Mouse (Mus musculus) left cerebral cortex, adult 9 months (tissue): ENCODE results near the gene Tmem80.

Source experiments
- DNase-seq, 2 experiments: peaks; one replicate each; pipeline ENCODE4 v3.0.0; 2022; ENCODE audit warnings: low spot score in 2 of 2

Gene Tmem80

DNA sequence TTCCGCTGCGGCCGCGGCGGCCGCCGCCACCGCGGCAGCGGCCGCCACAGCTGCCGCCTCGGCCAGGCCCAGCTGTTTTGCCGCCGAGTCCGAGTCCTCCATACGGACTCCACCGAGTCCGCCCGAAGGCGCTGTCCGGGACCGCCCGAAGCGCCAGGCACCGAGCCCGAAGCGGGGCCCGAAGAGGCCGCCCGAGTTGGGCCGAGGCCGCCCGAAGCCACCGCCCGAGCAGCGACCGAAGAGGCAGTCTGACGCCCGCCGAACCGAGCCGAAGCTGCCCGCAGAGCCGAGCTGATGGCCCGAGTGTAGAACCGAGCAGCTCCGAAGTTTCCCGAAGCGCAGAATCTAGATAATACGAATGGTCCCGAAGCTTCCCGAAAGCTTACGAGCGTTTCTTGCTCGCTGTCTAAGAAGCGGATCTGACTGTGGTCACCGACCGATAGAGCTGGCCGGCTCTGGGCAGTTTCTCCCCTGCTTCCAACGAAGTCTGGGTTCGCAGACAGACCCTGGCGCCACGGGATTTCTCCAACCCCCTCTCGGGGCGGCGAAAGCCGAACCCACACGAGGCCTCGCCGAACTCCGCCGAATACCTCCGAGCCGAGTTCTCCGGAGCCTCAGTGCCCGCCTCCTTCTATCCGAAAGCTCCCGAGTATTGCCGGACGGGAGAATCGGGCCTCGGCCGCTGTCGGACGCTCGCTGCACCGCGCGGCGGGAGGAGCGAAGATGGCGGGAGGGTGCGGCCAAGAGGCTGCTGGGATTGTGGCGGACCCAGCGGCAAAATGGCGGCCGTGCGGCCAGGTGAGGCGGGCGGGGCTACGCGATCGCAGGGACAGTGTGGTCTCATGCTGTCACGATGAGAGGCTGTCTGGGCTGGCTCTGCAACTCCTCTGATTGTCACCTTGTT, at the start of gene Tmem80, which contains the start of gene Deaf1:
TSS of gene Tmem80 (plus strand) at position 271 of the 904 bp plus-strand sequence.
TSS of gene Deaf1 (minus strand) at position 222 of the 904 bp plus-strand sequence.
- DNase-seq = peak; percentile 98 to 100

DNA sequence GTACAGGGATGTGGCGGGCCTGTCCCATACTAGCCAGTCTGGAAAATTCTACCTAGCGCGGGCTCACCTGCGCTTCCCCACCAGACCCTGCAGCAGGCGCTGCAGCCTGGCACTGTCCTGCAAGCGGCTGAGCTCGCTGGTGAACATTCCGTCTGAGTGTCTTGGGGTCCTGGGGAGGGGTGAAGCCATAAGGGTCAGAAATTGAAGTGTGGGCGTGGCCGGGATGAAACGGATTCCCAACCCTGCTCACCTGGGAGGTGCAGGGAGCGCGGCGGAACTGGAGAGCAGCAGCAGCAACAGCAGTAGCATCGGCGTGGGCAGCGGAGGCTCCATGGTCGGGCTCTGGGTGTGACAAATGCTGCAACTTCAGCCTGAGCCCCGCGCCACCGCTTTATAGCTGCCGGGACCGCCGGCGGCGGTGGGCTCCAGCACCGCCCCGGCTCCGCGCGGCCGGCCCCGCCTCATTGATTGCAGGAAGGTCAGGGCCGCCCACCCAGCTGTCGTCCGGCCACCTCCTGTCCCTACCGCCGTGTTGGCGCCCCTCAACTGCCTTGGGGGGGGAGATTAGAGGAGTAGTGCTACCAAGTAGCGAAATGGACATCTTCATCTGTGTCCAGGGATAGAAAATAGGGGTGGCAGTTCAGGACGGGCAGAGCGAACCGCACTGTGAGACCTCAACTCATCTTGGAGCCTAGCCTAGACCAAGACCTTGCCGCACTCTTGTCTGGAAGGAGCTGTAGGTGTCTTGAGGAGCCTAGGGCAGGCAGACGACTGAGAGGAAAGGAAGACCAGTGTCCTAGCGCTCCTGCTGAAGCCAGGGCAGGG, 48.6 kb upstream of the Tmem80 start, which contains the start of gene Sct:
TSS of gene Sct (minus strand) at position 368 of the 825 bp plus-strand sequence.
- no peak for DNase-seq

DNA sequence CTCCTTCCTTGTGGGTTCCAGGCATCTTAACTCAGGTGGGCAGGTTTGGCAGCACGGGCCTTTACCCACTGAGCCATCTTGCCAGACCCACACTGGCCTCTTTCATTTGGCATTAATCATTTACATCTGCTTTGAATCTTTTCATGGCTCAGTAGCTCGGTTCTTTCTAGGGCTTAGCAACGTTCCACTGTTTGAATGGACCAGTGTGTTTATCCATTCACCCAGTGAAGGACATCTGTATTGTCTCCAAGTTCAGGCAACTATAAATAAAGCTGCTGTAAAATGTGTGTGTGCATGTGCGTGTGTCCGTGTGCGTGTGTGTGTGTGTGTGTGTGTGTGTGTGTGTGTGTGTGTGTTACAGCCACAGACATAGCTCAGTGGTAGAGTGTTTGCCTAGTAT, 46.1 kb upstream of the Tmem80 start:
- no peak for DNase-seq

DNA sequence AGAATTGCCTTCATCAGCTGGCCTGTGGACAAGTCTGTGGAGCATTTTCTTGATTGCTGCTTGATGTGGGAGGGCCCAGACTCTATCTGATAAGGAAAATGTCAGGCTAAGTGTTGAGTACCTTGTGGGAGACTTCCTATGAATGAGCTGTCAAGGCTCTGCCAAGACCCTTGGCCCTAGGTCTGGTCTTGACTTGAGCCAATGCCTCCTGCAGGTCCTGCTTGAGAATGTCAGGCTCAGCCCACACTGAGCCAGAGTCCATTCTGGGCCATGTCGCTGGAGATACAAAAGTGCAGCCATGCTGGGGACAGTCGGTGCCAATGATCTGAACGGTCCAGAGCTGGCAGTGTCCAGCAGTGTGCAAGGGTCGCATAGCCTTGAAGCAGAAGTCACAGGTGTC, 44.8 kb upstream of the Tmem80 start:
- no peak for DNase-seq

DNA sequence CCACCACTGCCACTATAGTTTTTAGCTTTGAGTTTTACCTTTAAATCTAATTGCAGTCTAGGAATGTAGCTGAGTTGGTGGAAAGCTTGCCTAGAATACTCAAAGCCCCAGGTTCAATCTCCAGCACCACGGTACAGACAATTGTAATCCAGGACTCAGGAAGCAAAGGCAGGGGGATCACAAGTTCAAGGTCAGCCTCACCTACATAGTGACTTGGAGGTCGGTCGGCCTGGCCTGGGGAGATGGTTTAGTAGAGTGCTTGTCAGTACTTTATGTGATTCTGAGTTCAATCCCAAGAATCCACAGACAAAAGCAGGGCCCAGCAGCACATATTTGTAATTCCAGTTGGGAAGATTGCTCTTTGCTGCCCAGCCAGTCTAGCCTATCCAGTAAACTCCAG, 39.5 kb upstream of the Tmem80 start:
- DNase-seq = no peak

DNA sequence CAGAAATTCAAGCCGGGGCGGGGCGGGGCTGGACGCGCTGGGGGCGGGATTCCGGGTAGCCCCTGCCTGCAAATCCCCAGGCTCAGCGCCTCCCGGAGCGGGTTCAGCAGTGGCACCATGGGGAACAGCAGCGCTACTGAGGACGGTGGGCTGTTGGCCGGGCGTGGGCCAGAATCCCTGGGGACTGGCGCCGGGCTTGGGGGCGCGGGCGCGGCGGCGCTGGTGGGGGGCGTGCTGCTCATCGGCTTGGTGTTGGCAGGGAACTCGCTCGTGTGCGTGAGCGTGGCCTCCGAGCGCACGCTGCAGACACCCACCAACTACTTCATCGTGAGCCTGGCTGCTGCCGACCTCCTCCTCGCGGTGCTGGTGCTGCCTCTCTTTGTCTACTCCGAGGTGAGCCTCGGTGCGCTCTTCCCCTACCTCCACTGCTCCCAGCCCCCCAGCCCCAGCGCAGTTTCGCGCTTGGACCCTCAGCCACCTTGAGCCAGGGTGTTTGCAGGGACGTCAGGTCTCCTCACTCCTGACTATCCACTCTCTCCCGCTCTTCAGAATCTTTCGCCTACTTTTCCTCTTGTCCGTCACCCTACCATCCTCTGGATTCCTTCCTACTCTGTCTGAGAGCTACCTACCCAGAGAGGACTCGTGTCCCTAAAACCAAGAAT, 35.5 kb upstream of the Tmem80 start, which contains the start of gene Drd4:
TSS of gene Drd4 (plus strand) at position 86 of the 662 bp plus-strand sequence.
- no peak for DNase-seq

DNA sequence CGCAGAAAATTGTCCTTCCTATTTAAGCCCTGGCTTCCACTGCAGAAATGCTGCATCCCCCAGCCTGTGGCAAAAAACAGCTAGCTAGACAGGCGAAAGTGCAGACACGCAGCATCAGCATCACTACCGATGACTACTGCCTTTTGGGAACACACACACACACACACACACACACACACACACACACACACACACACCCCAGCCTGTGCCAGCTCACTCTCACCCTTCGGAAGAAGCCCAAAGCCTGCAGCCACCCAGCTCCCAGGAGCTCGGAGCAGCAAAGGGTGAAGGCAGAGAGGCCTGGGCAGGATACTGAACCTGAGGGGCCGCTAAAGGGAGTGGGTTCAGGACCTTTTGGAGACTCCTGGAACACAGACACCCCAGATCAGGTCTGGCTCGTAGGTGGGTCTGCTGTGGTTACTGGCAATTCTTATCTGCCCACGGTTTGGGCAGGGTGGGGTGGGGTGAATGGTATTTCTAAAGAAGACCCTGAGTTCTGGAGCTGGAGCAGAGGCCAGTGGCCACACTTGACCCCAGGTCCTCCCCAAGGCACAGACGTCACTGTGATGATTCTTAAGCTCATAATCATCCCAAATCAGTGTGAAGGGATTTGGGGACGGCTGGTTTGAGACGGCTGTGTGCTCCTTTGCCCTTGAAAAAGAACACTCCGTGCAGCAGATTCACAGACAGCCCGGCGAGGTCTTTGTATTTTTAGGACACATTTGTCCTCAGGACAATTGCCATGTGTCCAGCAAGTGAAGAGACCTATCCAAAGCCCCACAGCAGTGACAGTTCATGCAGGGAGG, 34.8 kb upstream of the Tmem80 start:
- no peak for DNase-seq

DNA sequence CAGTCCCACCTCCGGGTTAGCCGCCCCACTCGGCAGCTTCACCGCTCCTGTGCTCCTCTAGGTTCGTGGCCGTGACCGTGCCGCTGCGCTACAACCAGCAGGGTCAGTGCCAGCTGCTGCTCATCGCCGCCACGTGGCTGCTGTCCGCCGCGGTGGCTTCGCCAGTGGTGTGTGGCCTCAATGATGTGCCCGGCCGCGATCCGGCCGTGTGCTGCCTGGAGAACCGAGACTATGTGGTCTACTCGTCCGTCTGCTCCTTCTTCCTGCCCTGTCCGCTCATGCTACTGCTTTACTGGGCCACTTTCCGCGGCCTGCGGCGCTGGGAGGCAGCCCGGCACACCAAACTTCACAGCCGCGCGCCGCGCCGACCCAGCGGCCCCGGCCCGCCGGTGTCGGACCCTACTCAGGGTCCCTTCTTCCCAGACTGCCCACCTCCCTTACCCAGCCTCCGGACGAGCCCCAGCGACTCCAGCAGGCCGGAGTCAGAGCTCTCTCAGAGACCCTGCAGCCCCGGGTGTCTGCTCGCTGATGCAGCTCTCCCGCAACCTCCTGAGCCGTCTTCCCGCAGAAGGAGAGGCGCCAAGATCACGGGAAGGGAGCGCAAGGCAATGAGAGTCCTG, 33.6 kb upstream of the Tmem80 start:
- no peak for DNase-seq

DNA sequence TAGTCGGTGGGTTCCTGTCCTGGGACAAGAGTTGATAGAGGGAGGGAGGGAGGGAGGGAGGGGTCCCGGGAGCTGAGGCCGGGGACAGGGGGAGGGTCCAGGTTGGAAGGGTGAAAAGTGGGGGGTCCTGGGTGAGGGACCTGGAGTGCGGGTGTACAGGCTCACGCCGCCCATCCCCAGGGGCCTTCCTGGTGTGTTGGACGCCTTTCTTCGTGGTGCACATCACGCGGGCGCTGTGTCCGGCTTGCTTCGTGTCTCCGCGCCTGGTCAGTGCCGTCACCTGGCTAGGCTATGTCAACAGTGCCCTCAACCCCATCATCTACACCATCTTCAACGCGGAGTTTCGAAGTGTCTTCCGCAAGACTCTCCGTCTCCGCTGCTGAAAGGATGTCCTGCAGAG, 33.1 kb upstream of the Tmem80 start:
- no peak for DNase-seq

DNA sequence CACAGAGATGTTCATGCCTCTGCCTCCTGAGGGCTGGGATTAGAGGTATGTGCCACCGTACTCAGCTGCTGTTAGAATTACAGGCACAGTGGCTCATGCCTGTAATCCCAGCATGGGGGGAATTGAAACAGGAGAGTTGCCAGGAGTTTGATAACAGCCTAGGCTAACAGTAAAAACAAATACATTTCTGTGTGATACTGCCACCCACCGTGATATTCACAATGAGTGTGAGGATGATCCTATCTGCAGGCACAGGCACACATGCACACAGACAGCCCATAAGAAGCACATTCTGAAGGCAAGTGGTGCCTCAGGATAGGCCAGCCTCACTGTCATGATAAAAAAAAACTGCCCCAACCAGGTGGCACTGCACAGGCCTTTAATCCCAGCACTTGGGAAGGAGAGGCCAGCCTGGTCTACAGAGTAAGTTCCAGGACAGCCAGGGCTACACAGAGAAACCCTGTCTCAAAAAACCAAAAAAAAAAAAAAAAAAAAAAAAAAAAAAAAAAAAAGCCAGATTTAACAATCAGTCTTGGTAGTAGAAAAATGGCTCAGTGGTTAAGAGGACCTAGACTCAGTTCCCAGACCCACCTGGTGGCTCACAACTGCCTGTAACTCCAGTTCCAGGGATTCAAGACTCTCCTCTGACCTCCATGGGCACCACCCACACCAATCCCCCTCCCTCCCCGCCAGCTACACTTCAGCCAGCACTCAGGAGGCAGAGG, 29.5 kb upstream of the Tmem80 start:
- no peak for DNase-seq

DNA sequence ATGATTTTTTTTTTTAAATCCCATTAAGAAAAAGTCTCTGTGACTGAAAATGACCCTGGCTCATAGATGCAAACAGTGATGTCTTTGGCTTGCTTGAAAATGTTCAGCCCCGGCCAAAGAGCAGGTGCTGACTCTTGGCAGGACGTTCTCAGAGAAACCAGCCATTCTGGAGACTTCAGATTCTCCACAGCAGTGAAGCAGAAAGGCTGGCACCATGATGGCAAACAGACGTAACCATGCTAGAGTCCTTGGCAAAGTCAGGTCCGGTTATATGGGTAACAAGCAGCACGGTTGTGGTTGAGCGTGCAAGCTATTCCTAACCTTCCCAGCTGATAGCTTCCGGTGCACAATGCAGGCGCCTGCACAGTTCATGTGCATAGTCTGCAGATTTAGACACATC, 28.4 kb upstream of the Tmem80 start:
- DNase-seq = no peak

DNA sequence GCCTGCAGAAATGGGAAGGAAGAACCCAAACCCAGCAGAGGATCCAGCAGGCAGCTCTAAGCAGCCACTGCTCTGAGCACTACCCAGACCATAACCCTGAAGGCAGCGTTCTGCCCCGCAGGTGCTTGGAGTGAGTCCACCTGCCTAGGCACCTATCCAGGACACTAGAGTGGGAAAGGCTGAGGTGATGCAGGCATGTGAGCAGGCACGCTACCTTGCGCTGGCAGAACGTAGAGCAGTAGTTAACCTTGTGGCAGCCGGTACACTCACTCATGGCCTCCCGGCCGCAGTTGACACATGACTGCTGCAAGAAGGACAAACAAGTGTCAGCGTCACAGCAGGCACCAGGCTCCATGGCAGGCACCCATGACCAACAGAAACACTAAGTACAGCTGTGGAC, 26.2 kb upstream of the Tmem80 start:
- no peak for DNase-seq

DNA sequence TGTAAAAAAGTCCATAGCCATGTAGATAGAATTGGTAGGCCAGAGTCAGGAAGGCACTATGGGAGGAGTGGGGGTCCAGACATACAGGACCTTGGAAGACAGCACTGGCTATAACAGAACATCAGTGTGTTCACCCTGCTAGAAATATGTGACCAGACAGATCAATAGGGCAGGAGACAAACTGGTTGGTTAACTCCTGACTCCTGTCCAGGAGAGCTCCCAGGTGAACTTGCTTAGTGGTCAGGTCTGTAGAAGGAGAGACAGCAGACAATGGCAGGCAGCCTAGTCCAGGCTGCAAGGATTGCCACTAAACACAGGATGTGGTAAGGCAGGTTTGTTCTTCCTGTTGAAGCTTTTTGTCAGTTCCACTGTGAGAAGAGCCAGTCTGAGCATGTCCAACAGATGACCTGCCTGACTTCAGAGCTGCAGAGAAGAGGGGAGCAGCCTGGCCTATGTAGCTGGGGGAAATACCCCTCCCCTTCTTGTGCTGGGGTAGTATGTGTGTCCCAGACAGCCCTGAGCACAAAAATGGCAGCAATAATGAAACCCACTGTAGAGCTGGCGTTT, 24.8 kb upstream of the Tmem80 start:
- DNase-seq = no peak

DNA sequence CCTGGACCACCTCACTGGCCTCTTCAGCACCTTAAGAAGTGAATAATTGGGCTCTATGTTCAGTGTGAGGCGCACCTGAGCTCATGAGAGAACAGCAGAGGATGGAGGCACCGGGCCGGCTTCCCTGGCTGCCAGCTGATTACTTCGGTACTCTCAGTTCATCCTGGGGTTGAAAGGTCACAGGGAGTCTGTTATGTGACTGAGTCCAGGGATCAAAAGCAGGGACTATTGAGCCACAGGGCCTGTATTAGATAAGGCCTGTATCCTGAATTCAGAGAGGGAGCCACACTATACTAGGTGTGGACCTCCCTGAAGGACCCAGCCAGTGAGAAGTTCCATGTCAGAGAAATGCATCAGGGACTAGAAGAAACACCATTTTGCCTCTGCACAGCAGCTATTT, 23.0 kb upstream of the Tmem80 start:
- DNase-seq = no peak

DNA sequence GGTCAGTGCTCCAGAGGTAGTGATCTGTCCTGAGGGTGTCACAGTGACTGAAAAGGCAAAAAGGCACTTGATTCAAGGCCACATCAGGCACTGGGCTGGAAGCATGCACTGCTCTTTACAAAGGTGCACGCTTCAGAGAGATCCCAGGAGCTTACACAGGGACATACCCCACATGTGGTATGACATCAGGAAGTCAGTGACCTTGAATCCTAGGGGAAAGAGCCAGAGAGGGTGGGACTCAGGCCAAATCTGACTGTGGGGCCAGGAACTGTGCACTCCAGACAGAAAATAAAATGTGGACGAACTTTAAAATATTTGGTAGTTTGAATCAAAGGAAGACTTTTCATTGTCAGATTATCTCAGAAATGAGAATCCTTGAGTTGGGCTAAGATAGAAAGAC, 13.1 kb upstream of the Tmem80 start:
- DNase-seq = no peak

DNA sequence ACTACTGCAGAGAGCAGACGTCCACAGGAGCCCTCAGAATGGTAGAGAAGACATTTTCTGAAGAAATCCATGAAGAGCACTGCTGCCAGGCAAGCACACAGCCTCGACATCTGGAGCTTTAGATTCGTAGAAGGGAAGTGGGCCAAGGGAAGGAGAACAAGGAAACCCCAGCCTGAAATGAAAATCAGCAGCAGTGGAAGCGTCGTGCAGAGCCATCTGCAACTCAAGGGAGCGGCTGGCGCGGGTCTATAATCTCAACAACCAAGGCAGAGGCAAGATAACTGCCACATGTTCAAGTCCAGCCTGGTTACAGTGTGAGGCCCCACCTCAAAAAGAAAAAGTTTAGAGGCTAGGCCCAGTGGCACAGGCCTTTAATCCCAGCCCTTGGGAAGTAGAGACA, 12.5 kb upstream of the Tmem80 start:
- DNase-seq = no peak

DNA sequence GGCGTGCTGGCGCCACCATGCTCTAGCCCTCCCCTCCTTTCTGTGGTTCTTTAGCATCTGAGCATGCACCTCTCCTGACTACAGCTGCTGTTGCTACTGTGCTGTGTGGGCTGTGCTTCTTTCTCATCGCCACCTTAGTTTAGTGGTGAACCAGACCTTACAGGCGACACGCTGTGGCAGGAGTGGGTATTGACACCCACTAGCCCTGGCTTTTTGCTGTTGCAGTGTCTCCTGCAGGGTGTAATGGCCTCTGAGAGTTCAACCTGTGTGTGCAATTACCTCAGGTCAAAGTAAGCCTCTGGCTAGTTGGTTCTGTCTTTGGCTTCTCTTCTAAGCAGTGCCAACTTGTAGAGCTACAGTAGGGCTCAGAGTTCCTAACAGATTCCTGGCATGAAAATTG, 11.6 kb upstream of the Tmem80 start:
- peak in 1 of 2 experiments; percentile 52 for DNase-seq

DNA sequence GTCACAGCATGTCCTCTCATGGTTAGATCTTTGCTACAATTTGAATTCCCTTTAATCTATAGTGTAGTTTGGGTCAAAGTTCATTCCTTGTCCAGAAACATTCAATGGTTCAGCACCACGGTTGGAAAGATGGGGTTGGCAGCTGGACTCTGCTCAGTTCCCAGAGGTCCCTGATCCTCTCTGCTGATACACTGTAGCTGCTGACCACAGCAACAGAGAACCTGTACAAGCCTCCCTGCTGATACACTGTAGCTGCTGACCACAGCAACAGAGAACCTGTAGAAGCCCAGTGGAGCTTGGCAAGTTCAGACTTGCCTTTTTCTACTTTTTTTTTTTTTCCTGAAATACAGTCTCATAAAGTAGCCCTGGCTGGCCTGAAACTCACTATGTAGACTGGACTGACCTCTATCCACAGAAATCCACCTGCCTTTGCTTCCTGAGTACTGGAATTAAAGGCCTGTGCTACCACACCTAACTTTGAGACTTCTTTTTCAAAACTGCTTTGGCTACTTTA, 9.9 kb upstream of the Tmem80 start:
- DNase-seq = no peak

DNA sequence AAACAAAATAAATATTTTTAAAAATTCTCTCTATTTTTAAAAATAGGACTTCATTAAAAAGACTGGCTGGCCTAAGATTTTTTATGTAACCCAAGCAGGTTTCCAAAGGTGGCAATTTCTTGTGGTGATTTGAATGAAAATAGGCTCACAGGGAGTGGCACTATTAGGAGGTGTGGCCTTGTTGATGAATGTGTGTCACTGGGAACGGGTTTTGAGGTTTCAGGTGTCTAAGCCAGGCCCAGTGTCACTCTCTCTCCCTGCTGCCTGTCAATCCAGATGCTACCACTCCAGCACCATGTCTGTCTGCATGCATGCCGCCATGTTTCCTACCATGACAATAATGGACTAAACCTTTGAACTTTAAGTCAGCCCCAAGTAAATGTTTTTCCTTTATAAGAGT, 8.1 kb upstream of the Tmem80 start:
- no peak for DNase-seq

DNA sequence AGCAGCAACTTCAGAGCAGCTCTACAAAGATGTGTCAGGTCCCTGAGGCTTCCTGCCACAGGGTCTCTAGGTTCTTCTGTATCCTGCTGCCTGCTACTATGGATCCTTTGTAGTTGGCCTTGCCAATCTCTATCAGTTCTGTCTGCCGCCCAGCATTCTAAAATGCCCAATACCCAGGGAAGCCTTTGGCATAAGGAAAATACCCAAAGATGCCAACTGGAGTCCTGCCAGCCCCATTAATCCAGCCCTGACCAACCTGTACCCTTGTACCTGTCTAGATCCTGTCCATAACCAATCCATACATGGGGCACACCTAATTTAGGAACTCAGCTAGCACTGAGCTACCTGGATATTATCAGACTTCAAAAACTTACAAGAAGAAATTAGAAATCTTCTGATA, 2.9 kb upstream of the Tmem80 start:
- no peak for DNase-seq
